Mouse (Mus musculus): ENCODE measurements around the gene Sh3bp1.

DNA sequence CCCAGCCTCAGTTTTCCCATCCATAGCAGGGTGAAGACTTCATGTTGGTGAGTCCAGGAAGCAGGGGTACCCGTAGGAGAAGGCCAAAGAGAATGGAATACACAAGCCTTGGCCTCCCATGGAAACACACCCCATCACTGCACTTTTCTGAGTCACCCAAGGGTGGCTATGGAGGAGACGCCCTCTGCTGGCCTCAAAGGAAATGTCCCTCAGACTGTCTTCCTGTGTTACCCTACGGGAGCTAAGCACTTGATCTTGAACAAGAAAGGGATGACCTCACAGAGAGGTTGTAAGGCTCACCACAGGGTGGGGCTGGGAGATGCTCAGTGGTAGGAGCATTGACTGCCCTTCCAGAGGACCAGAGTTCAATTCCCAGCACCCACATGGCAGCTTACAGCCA is 32.0 kb downstream of the Sh3bp1 start:
- peak; percentile 63 for TF ChIP-seq CTCF (IDR thresholded peaks at IDR 0.05; ENCODE audit: borderline replicate concordance, insufficient read depth, low read depth, low read length)
- no peak for TF ChIP-seq POLR2A (IDR thresholded peaks at IDR 0.05; ENCODE audit: borderline replicate concordance, insufficient read depth, low read length)

Measured in cerebellum, adult 2 months (tissue).